Mouse (Mus musculus): ENCODE data around the gene Coro1c. TPM values are rescaled to one million over a fixed set of nuclear protein-coding genes. Genes with fewer than 3 reads are reported as not detected.

Coro1c gene
- total RNA-seq (2014; rRNA removed), result 159 and 178 TPM in 2 replicates
- 148 and 167 TPM in 2 replicates for polyA plus RNA-seq (2015; fragmentation: Nextera tagmentation; extraction: Ambion mirVana)

GRCm38 (mm10) chr5:113908592-113909441, at the start of gene Coro1c:
Coro1c (minus strand) TSS chr5:113908758.
- peak; percentile 91 for ATAC-seq
- under 1% methylated on average over 50 of the region's 68 CpGs for WGBS
- peak; percentile 86 for TF ChIP-seq CTCF (IDR thresholded peaks at IDR 0.05; ENCODE audit: low read depth)

DNA sequence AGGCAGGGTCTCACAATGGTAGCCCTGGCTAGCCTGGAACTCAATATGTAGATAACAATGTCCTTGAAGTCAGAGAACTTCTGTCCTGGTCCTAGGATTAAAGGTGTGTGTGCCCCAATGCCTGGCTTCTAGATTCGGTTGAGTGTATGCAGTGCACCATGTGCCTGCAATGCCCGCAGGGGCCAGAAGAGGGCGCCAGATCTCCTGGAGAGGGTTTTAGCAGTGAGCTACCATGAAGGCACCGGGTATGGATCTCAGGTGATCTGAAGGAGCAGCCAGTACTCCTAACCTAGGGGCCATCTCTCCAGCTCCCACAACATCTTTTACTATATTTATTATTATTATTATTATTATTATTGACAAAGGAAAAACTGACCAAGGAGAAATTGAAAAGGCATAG, 48.0 kb upstream of the Coro1c start:
- 5% methylated on average over 4 of the region's 4 CpGs for WGBS
- H3K27me3 ChIP-seq (ENCODE audit: insufficient read depth, low read length), result no peaks in the 10 kb centered on the region
- ATAC-seq (peak; percentile 82), DNase-seq (peak; percentile 91)
- no peak overlapping the region for H3K4me3 ChIP-seq (ENCODE audit: low read depth, low read length)
- TF ChIP-seq CTCF (IDR thresholded peaks at IDR 0.05; ENCODE audit: low read depth), result peak; percentile 94
- H3K4me2 ChIP-seq (ENCODE audit: low read depth), result no peak overlapping the region
- no peaks in the 10 kb centered on the region for H3K4me1 ChIP-seq (ENCODE audit: insufficient read depth)
- no peaks in the 10 kb centered on the region for H3K9me3 ChIP-seq (ENCODE audit: low read length)
- no peak overlapping the region for H3K27ac ChIP-seq (ENCODE audit: low read depth, low read length)
- H3K36me3 ChIP-seq (ENCODE audit: insufficient read depth), result peaks cover 35% of the 10 kb centered on the region
- H3K9ac ChIP-seq, result no peak overlapping the region

More at GRCm38 (mm10) chr5:113908592-113909441, at the start of gene Coro1c:
- H3K9me3 ChIP-seq (ENCODE audit: low read length), result no peaks in the 10 kb centered on the region
- peaks cover 22% of the 10 kb centered on the region; the same call in 1 of the 2 replicates for H3K4me1 ChIP-seq (ENCODE audit: insufficient read depth)
- no peaks in the 10 kb centered on the region for H3K36me3 ChIP-seq (ENCODE audit: insufficient read depth)
- peak within 1 kb of the TSS; percentile 94 for H3K27ac ChIP-seq (ENCODE audit: low read depth, low read length)
- peak within 1 kb of the TSS; percentile 93 for H3K4me3 ChIP-seq (ENCODE audit: low read depth, low read length)
- peak within 1 kb of the TSS; percentile 73 for H3K4me2 ChIP-seq (ENCODE audit: low read depth)
- no peaks in the 10 kb centered on the region for H3K27me3 ChIP-seq (ENCODE audit: insufficient read depth, low read length)
- peak; percentile 99 for DNase-seq
- peak within 1 kb of the TSS; percentile 87 for H3K9ac ChIP-seq

GRCm38 (mm10) chr5:113955691-113956090, 47.1 kb upstream of the Coro1c start:
- 88% methylated on average over 8 of the region's 8 CpGs for WGBS
- no peak overlapping the region for H3K27ac ChIP-seq (ENCODE audit: low read depth, low read length)
- ATAC-seq, result no peak

DNA sequence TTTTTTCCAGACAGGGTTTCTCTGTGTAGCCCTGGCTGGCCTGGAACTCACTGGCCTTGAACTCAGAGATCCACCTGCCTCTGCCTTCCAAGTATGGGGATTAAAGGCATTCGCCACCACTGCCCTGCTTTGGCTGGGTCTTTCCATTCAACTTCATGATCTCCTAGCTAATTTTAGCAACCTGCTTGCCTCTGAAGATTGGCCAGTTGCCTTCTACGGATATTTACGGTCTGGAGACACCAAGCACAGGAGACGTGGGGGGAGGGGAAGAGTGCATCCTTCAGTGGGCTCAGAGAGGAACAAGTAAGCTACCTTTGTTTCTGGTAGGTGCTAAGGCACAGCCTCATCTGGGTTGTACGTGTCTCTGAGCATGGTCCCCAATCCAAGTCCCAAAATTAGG, 46.7 kb upstream of the Coro1c start:
- Histone ChIP-seq H3K9me3 (ENCODE audit: low read length) (no peaks in the 10 kb centered on the region), H3K27ac (ENCODE audit: low read depth, low read length) (no peak overlapping the region), H3K4me3 (ENCODE audit: low read depth, low read length) (no peak overlapping the region), H3K4me1 (ENCODE audit: insufficient read depth) (no peaks in the 10 kb centered on the region), H3K9ac (no peak overlapping the region), H3K27me3 (ENCODE audit: insufficient read depth, low read length) (no peaks in the 10 kb centered on the region), H3K4me2 (ENCODE audit: low read depth) (no peak overlapping the region), H3K36me3 (ENCODE audit: insufficient read depth) (peaks cover 37% of the 10 kb centered on the region)
- DNase-seq (no peak), ATAC-seq (no peak)
- TF ChIP-seq CTCF (IDR thresholded peaks at IDR 0.05; ENCODE audit: low read depth), result no peak
- WGBS, result 84% methylated on average over 5 of the region's 5 CpGs

More at GRCm38 (mm10) chr5:113955691-113956090, 47.1 kb upstream of the Coro1c start:
- Histone ChIP-seq H3K4me2 (ENCODE audit: low read depth) (no peak overlapping the region), H3K4me3 (ENCODE audit: low read depth, low read length) (no peak overlapping the region), H3K27me3 (ENCODE audit: insufficient read depth, low read length) (no peaks in the 10 kb centered on the region), H3K9ac (no peak overlapping the region), H3K9me3 (ENCODE audit: low read length) (no peaks in the 10 kb centered on the region), H3K4me1 (ENCODE audit: insufficient read depth) (no peaks in the 10 kb centered on the region), H3K36me3 (ENCODE audit: insufficient read depth) (peaks cover 35% of the 10 kb centered on the region)
- TF ChIP-seq CTCF (IDR thresholded peaks at IDR 0.05; ENCODE audit: low read depth), result no peak
- DNase-seq, result no peak

- TF ChIP-seq CTCF (IDR thresholded peaks at IDR 0.05; ENCODE audit: low read depth), result peak; percentile 97
- Histone ChIP-seq H3K4me1 (ENCODE audit: insufficient read depth) (no peaks in the 10 kb centered on the region), H3K4me3 (ENCODE audit: low read depth, low read length) (no peak overlapping the region), H3K27me3 (ENCODE audit: insufficient read depth, low read length) (no peaks in the 10 kb centered on the region), H3K9me3 (ENCODE audit: low read length) (no peaks in the 10 kb centered on the region), H3K9ac (0 out of 2 replicates have a peak overlapping the region, but pooled peaks have one; percentile 1), H3K4me2 (ENCODE audit: low read depth) (no peak overlapping the region), H3K36me3 (ENCODE audit: insufficient read depth) (peaks cover 46% of the 10 kb centered on the region), H3K27ac (ENCODE audit: low read depth, low read length) (no peak overlapping the region)
- 10% methylated on average over 7 of the region's 7 CpGs for WGBS
- DNase-seq (peak; percentile 93), ATAC-seq (peak; percentile 87)
Measured at GRCm38 (mm10) chr5:113954421-113954820, 45.9 kb upstream of the Coro1c start.

GRCm38 (mm10) chr5:113952519-113952918, 44.0 kb upstream of the Coro1c start:
- peaks cover 58% of the 10 kb centered on the region for H3K36me3 ChIP-seq (ENCODE audit: insufficient read depth)
- 93% methylated on average over 10 of the region's 10 CpGs for WGBS

DNA sequence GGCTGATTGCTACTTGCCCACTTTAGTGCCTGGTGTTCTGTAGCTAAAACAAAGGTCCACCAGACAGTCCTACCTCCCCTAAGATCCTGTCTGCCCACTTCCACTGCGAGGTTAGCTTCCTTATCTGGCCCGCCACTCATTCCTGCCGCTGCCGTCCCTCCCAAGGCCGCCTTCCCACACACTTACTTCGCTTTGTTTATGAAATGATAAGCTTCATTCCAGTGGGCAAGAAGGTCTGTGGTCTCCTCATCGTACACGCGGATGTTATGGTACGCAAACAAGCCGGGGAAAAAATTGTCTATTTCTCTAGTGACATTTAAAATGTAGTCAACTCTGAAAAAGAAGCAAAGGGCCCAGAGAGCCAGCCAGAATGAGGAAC, 43.1 kb upstream of the Coro1c start:
- Histone ChIP-seq H3K36me3 (ENCODE audit: insufficient read depth) (peaks cover 58% of the 10 kb centered on the region), H3K27ac (ENCODE audit: low read depth, low read length) (no peak overlapping the region), H3K27me3 (ENCODE audit: insufficient read depth, low read length) (no peaks in the 10 kb centered on the region), H3K4me3 (ENCODE audit: low read depth, low read length) (no peak overlapping the region), H3K9me3 (ENCODE audit: low read length) (no peaks in the 10 kb centered on the region), H3K4me2 (ENCODE audit: low read depth) (no peak overlapping the region), H3K9ac (no peak overlapping the region), H3K4me1 (ENCODE audit: insufficient read depth) (no peaks in the 10 kb centered on the region)
- TF ChIP-seq CTCF (IDR thresholded peaks at IDR 0.05; ENCODE audit: low read depth), result no peak
- no peak for DNase-seq
- no peak for ATAC-seq
- WGBS, result 91% methylated on average over 11 of the region's 11 CpGs

More at GRCm38 (mm10) chr5:113952519-113952918, 44.0 kb upstream of the Coro1c start:
- ATAC-seq (no peak), DNase-seq (no peak)
- Histone ChIP-seq H3K27me3 (ENCODE audit: insufficient read depth, low read length) (no peaks in the 10 kb centered on the region), H3K4me2 (ENCODE audit: low read depth) (no peak overlapping the region), H3K9ac (no peak overlapping the region), H3K4me3 (ENCODE audit: low read depth, low read length) (no peak overlapping the region), H3K4me1 (ENCODE audit: insufficient read depth) (no peaks in the 10 kb centered on the region), H3K27ac (ENCODE audit: low read depth, low read length) (no peak overlapping the region), H3K9me3 (ENCODE audit: low read length) (no peaks in the 10 kb centered on the region)
- TF ChIP-seq CTCF (IDR thresholded peaks at IDR 0.05; ENCODE audit: low read depth), result no peak
